In genomic region chr3:80509185-80509584, GRCm38 (mm10) we compare ENCODE assay signal across 26 mouse cellular contexts.
"Had no signal": no experiment of that assay in that cellular context is flagged by ENCODE, and none has a peak within 500 bp of the region (broad histone marks: within the 10 kb centered on the region; RNA-seq: fewer than 3 reads in every experiment).

No protein-coding gene starts in this region.

- H3K4me1 ChIP-seq: heart, embryonic 10.5 days; heart, embryonic 12.5 days; hindbrain, embryonic 12.5 days; kidney, embryonic 15.5 days; limb, embryonic 13.5 days; limb, embryonic 15.5 days; liver, embryonic 12.5 days had no signal

- H3K9ac ChIP-seq: forebrain, postnatal 0 days; heart, embryonic 12.5 days; hindbrain, embryonic 12.5 days; hindbrain, embryonic 14.5 days; kidney, embryonic 15.5 days; limb, embryonic 13.5 days; limb, embryonic 15.5 days; liver, embryonic 12.5 days; liver, embryonic 14.5 days had no signal

- H3K27ac ChIP-seq: heart, embryonic 10.5 days; hindbrain, embryonic 12.5 days; hindbrain, embryonic 14.5 days; kidney, embryonic 15.5 days; kidney, postnatal 0 days; limb, embryonic 13.5 days; limb, embryonic 15.5 days; liver, embryonic 12.5 days; liver, embryonic 14.5 days had no signal

- H3K4me3 ChIP-seq: heart, embryonic 10.5 days; heart, embryonic 12.5 days; hindbrain, embryonic 12.5 days; kidney, embryonic 15.5 days; limb, embryonic 13.5 days; limb, embryonic 15.5 days; liver, embryonic 12.5 days had no signal

- DNase-seq: forebrain, postnatal 0 days; gastrocnemius, postnatal 14 days; gastrocnemius, postnatal 36 days; heart, adult 11 months; heart, postnatal 10 days; heart, postnatal 4 days; kidney, adult 11 months; kidney, adult 2 months; kidney, adult 9 months; kidney, postnatal 14 days; kidney, postnatal 36 days; layer of hippocampus, adult 9-11 months; layer of hippocampus, postnatal 36 days; left cerebral cortex, postnatal 4 days had no signal

- H3K9me3 ChIP-seq: heart, embryonic 10.5 days; heart, embryonic 12.5 days; hindbrain, embryonic 12.5 days; kidney, embryonic 15.5 days; limb, embryonic 13.5 days; limb, embryonic 15.5 days; liver, embryonic 12.5 days had no signal

- H3K27me3 ChIP-seq: heart, embryonic 12.5 days; hindbrain, embryonic 12.5 days; kidney, embryonic 15.5 days; limb, embryonic 13.5 days; limb, embryonic 15.5 days; liver, embryonic 12.5 days had no signal

- H3K36me3 ChIP-seq: heart, embryonic 10.5 days; heart, embryonic 12.5 days; hindbrain, embryonic 12.5 days; kidney, embryonic 15.5 days; limb, embryonic 13.5 days; limb, embryonic 15.5 days; liver, embryonic 12.5 days had no signal

- ATAC-seq: forebrain, postnatal 0 days; hindbrain, embryonic 16.5 days; inflammation-experienced regulatory T-cells, adult 6 months; liver, embryonic 12.5 days had no signal

- H3K4me2 ChIP-seq: heart, embryonic 12.5 days; hindbrain, embryonic 12.5 days; hindbrain, embryonic 14.5 days; kidney, embryonic 15.5 days; limb, embryonic 13.5 days; limb, embryonic 15.5 days; liver, embryonic 12.5 days had no signal
